Mouse (Mus musculus) liver, adult 10 weeks (tissue): ENCODE results near the gene Tpk1. TPM values are rescaled to one million over a fixed set of nuclear protein-coding genes. Genes with fewer than 3 reads are reported as not detected.

ENCODE experiments used
- polyA plus RNA-seq: library from polyadenylated mRNA; stranded (reverse); fragments of 350-450 nt; fragmentation: Illumina TruSeq; extraction: RNeasy Lipid Tissue Mini Kit (QIAGEN cat#74804); gene quantifications from one replicate; pipeline ENCODE4 v1.2.3, GENCODE M21; 2014; ENCODE audit warnings: low read depth, low replicate concordance

The Tpk1 gene
- polyA plus RNA-seq, result 34.5 TPM

GRCm38 (mm10) chr6:43665677-43666546 is at the start of gene Tpk1:
TSS of gene Tpk1 (minus strand) at chr6:43666278.

GRCm38 (mm10) chr6:43309454-43309853 is 356.6 kb downstream of the Tpk1 start, which contains the start of gene Nobox:
TSS of gene Nobox (minus strand) at chr6:43309554.

